Mouse (Mus musculus): ENCODE measurements around the gene Hoxa9. TPM values are rescaled to one million over a fixed set of nuclear protein-coding genes. Genes with fewer than 3 reads are reported as not detected.

The Hoxa9 gene
- polyA plus RNA-seq, 1 experiment from 2014 or later, result 1.3 TPM

- Histone ChIP-seq H3K27ac (no peak overlapping the region), H3K4me1 (replicated peaks) (0 out of 2 replicates have a peak, but pooled peaks cover 5% of the 10 kb centered on the region), H3K4me2 (no peak overlapping the region), H3K36me3 (no peaks in the 10 kb centered on the region), H3K27me3 (peaks cover 98% of the 10 kb centered on the region), H3K9ac (no peak overlapping the region), H3K9me3 (no peaks in the 10 kb centered on the region), H3K4me3 (no peak overlapping the region)
- 4% methylated on average over 7 of the region's 7 CpGs for WGBS
- no peak for ATAC-seq (ENCODE audit: low FRiP score)
These were observed 7.3 kb upstream of the Hoxa9 start for GRCm38 (mm10) chr6:52238155-52238545.

- peaks cover 98% of the 10 kb centered on the region for H3K27me3 ChIP-seq
- no peak for ATAC-seq (ENCODE audit: low FRiP score)
- WGBS, result 11% methylated on average over 10 of the region's 10 CpGs
- no peaks in the 10 kb centered on the region for H3K9me3 ChIP-seq
- H3K4me1 ChIP-seq (replicated peaks), result 0 out of 2 replicates have a peak, but pooled peaks cover 5% of the 10 kb centered on the region
- no peak overlapping the region for H3K9ac ChIP-seq
- no peak overlapping the region for H3K27ac ChIP-seq
- H3K4me2 ChIP-seq, result no peak overlapping the region
- H3K4me3 ChIP-seq, result no peak overlapping the region
- no peaks in the 10 kb centered on the region for H3K36me3 ChIP-seq
These were observed 6.7 kb upstream of the Hoxa9 start for GRCm38 (mm10) chr6:52237346-52238154.

- no peak for ATAC-seq (ENCODE audit: low FRiP score)
- WGBS, result 9% methylated on average over 3 of the region's 3 CpGs
- Histone ChIP-seq H3K9ac (no peak overlapping the region), H3K4me2 (no peak overlapping the region), H3K4me1 (replicated peaks) (0 out of 2 replicates have a peak, but pooled peaks cover 5% of the 10 kb centered on the region), H3K27me3 (peaks cover 98% of the 10 kb centered on the region), H3K27ac (no peak overlapping the region), H3K4me3 (no peak overlapping the region), H3K9me3 (no peaks in the 10 kb centered on the region), H3K36me3 (no peaks in the 10 kb centered on the region)
These were observed 5.9 kb upstream of the Hoxa9 start for GRCm38 (mm10) chr6:52236806-52237205.

- 20% methylated on average over 6 of the region's 6 CpGs for WGBS
- Histone ChIP-seq H3K9ac (no peak overlapping the region), H3K27ac (no peak overlapping the region), H3K9me3 (no peaks in the 10 kb centered on the region), H3K36me3 (no peaks in the 10 kb centered on the region), H3K27me3 (peaks cover 94% of the 10 kb centered on the region), H3K4me3 (no peak overlapping the region), H3K4me2 (no peak overlapping the region), H3K4me1 (replicated peaks) (0 out of 2 replicates have a peak, but pooled peaks cover 5% of the 10 kb centered on the region)
- ATAC-seq (ENCODE audit: low FRiP score), result no peak
These were observed 5.0 kb upstream of the Hoxa9 start for GRCm38 (mm10) chr6:52235866-52236265.

GRCm38 (mm10) chr6:52235267-52235666 lies 4.4 kb upstream of the Hoxa9 start:
- Histone ChIP-seq H3K4me1 (replicated peaks) (0 out of 2 replicates have a peak, but pooled peaks cover 2% of the 10 kb centered on the region), H3K4me3 (no peak overlapping the region), H3K9me3 (no peaks in the 10 kb centered on the region), H3K27ac (no peak overlapping the region), H3K27me3 (peaks cover 94% of the 10 kb centered on the region), H3K9ac (no peak overlapping the region), H3K4me2 (no peak overlapping the region), H3K36me3 (no peaks in the 10 kb centered on the region)
- 25% methylated on average over 9 of the region's 9 CpGs for WGBS
- no peak for ATAC-seq (ENCODE audit: low FRiP score)

- H3K27ac ChIP-seq, result no peak overlapping the region
- H3K9ac ChIP-seq, result no peak overlapping the region
- WGBS, result 2% methylated on average over 58 of the region's 68 CpGs
- no peaks in the 10 kb centered on the region for H3K36me3 ChIP-seq
- peaks cover 94% of the 10 kb centered on the region for H3K27me3 ChIP-seq
- no peaks in the 10 kb centered on the region for H3K4me1 ChIP-seq (replicated peaks)
- ATAC-seq (ENCODE audit: low FRiP score), result no peak
- H3K9me3 ChIP-seq, result no peaks in the 10 kb centered on the region
- H3K4me3 ChIP-seq, result no peak overlapping the region
- no peak overlapping the region for H3K4me2 ChIP-seq
These were observed 3.7 kb upstream of the Hoxa9 start for GRCm38 (mm10) chr6:52234428-52235140.

- H3K9me3 ChIP-seq, result no peaks in the 10 kb centered on the region
- H3K36me3 ChIP-seq, result no peaks in the 10 kb centered on the region
- no peak overlapping the region for H3K4me3 ChIP-seq
- H3K4me1 ChIP-seq (replicated peaks), result no peaks in the 10 kb centered on the region
- H3K27me3 ChIP-seq, result peaks cover 96% of the 10 kb centered on the region
- no peak overlapping the region for H3K27ac ChIP-seq
- no peak for ATAC-seq (ENCODE audit: low FRiP score)
- under 1% methylated on average over 59 of the region's 70 CpGs for WGBS
- H3K9ac ChIP-seq, result no peak overlapping the region
- no peak overlapping the region for H3K4me2 ChIP-seq
These were observed 2.9 kb upstream of the Hoxa9 start for GRCm38 (mm10) chr6:52233546-52234427.

GRCm38 (mm10) chr6:52232984-52233545 lies 2.2 kb upstream of the Hoxa9 start:
- no peak overlapping the region for H3K4me2 ChIP-seq
- no peak overlapping the region for H3K27ac ChIP-seq
- WGBS, result 1% methylated on average over 23 of the region's 23 CpGs
- no peaks in the 10 kb centered on the region for H3K9me3 ChIP-seq
- ATAC-seq (ENCODE audit: low FRiP score), result no peak
- H3K36me3 ChIP-seq, result no peaks in the 10 kb centered on the region
- no peak overlapping the region for H3K4me3 ChIP-seq
- no peaks in the 10 kb centered on the region for H3K4me1 ChIP-seq (replicated peaks)
- H3K27me3 ChIP-seq, result peaks cover 94% of the 10 kb centered on the region
- H3K9ac ChIP-seq, result no peak overlapping the region

- H3K4me2 ChIP-seq, result no peak overlapping the region
- H3K36me3 ChIP-seq, result no peaks in the 10 kb centered on the region
- no peak overlapping the region for H3K9ac ChIP-seq
- ATAC-seq (ENCODE audit: low FRiP score), result no peak
- under 1% methylated on average over 18 of the region's 18 CpGs for WGBS
- no peaks in the 10 kb centered on the region for H3K9me3 ChIP-seq
- no peaks in the 10 kb centered on the region for H3K4me1 ChIP-seq (replicated peaks)
- H3K4me3 ChIP-seq, result no peak overlapping the region
- peaks cover 94% of the 10 kb centered on the region for H3K27me3 ChIP-seq
- H3K27ac ChIP-seq, result no peak overlapping the region
These were observed 1.7 kb upstream of the Hoxa9 start for GRCm38 (mm10) chr6:52232568-52232965.

GRCm38 (mm10) chr6:52231885-52232567 lies 1.1 kb upstream of the Hoxa9 start:
- no peak overlapping the region for H3K4me2 ChIP-seq
- no peaks in the 10 kb centered on the region for H3K36me3 ChIP-seq
- H3K9ac ChIP-seq, result no peak overlapping the region
- H3K27me3 ChIP-seq, result peaks cover 94% of the 10 kb centered on the region
- ATAC-seq (ENCODE audit: low FRiP score), result no peak
- WGBS, result under 1% methylated on average over 18 of the region's 18 CpGs
- no peak overlapping the region for H3K27ac ChIP-seq
- no peaks in the 10 kb centered on the region for H3K4me1 ChIP-seq (replicated peaks)
- H3K9me3 ChIP-seq, result no peaks in the 10 kb centered on the region
- no peak overlapping the region for H3K4me3 ChIP-seq

- H3K27ac ChIP-seq, result no peak overlapping the region
- no peak overlapping the region for H3K4me2 ChIP-seq
- WGBS, result 1% methylated on average over 44 of the region's 44 CpGs
- no peak overlapping the region for H3K9ac ChIP-seq
- no peaks in the 10 kb centered on the region for H3K4me1 ChIP-seq (replicated peaks)
- no peaks in the 10 kb centered on the region for H3K36me3 ChIP-seq
- ATAC-seq (ENCODE audit: low FRiP score), result no peak
- H3K27me3 ChIP-seq, result peaks cover 94% of the 10 kb centered on the region
- no peaks in the 10 kb centered on the region for H3K9me3 ChIP-seq
- no peak overlapping the region for H3K4me3 ChIP-seq
These were observed 1.1 kb downstream of the Hoxa9 start for GRCm38 (mm10) chr6:52229558-52230416.

All from hindbrain, embryonic 13.5 days (tissue).